Mouse (Mus musculus) heart, embryonic 12.5 days (tissue): ENCODE results near the gene Gm10073. TPM values are rescaled to one million over a fixed set of nuclear protein-coding genes. Genes with fewer than 3 reads are reported as not detected.

Source experiments
- ATAC-seq: fragments of 200-750 bp; cut with Nextera tagmentation; 2 replicates; pipeline ENCODE4 v1.8.0; 2017; ENCODE audit warnings: moderate TSS enrichment, moderate library complexity; ENCODE audit not compliant: insufficient number of reproducible peaks, low FRiP score
- H3K27ac ChIP-seq: fragments of 300-500 bp; sonication (generic); 2 replicates; pipeline ENCODE4 v1.5.1; 2016; ENCODE audit warnings: mild to moderate bottlenecking, moderate library complexity; ENCODE audit not compliant: poor library complexity, severe bottlenecking
- H3K27me3 ChIP-seq: fragments of 300-500 bp; sonication (generic); replicated peaks from 2 replicates; pipeline ENCODE4 v1.6.1; 2016; ENCODE audit warnings: mild to moderate bottlenecking, moderate library complexity
- H3K36me3 ChIP-seq: fragments of 300-500 bp; sonication (generic); 2 replicates; pipeline ENCODE4 v1.6.1; 2016; ENCODE audit warnings: mild to moderate bottlenecking, moderate library complexity
- H3K4me1 ChIP-seq: fragments of 300-500 bp; sonication (generic); replicated peaks from 2 replicates; pipeline ENCODE4 v1.6.1; 2016; ENCODE audit warnings: mild to moderate bottlenecking
- H3K4me2 ChIP-seq: fragments of 300-500 bp; sonication (generic); 2 replicates; pipeline ENCODE4 v1.6.1; 2016; ENCODE audit warnings: mild to moderate bottlenecking, moderate library complexity
- H3K4me3 ChIP-seq: fragments of 300-500 bp; sonication (generic); 2 replicates; pipeline ENCODE4 v1.5.1; 2016; ENCODE audit warnings: mild to moderate bottlenecking
- H3K9ac ChIP-seq: fragments of 300-500 bp; sonication (generic); 2 replicates; pipeline ENCODE4 v1.6.1; 2016; ENCODE audit warnings: mild to moderate bottlenecking, moderate library complexity
- H3K9me3 ChIP-seq: fragments of 300-500 bp; sonication (generic); replicated peaks from 2 replicates; pipeline ENCODE4 v1.6.1; 2016; ENCODE audit warnings: mild to moderate bottlenecking, moderate library complexity
- WGBS: fragments of 180-500 bp; shearing (Covaris S2); methylation state at CpG from one replicate; pipeline ENCODE4 v1.1.7; 2016; 5-methylcytosine and 5-hydroxymethylcytosine counted together
- polyA plus RNA-seq: library from polyadenylated mRNA; unstranded; fragments of >200 nt; fragmentation: Nextera tagmentation; extraction: Ambion mirVana; gene quantifications from 2 replicates; pipeline ENCODE4 v1.2.1, GENCODE M21; 2016

Gene Gm10073
- polyA plus RNA-seq, 1 experiment from 2014 or later, result 4.1 TPM

- H3K27me3 ChIP-seq, result no peaks in the 10 kb centered on the region
- WGBS, result 72% methylated on average over 9 of the region's 9 CpGs
- 0 out of 2 replicates have a peak, but pooled peaks cover 7% of the 10 kb centered on the region for H3K9me3 ChIP-seq
- peaks cover 54% of the 10 kb centered on the region for H3K4me1 ChIP-seq
- H3K4me2 ChIP-seq, result no peak overlapping the region
- ATAC-seq, result no peak
- no peak overlapping the region for H3K4me3 ChIP-seq
- H3K27ac ChIP-seq, result no peak overlapping the region
- peaks cover 16% of the 10 kb centered on the region for H3K36me3 ChIP-seq
- no peak overlapping the region for H3K9ac ChIP-seq
Measured at GRCm38 (mm10) chr8:106528596-106529249, 44.5 kb downstream of the Gm10073 start.

GRCm38 (mm10) chr8:106527241-106528036 is 45.8 kb downstream of the Gm10073 start:
- Histone ChIP-seq H3K27ac (peak overlapping the region; percentile 86), H3K4me2 (no peak overlapping the region), H3K4me3 (no peak overlapping the region), H3K9me3 (0 out of 2 replicates have a peak, but pooled peaks cover 7% of the 10 kb centered on the region), H3K36me3 (peaks cover 22% of the 10 kb centered on the region), H3K9ac (0 out of 2 replicates have a peak overlapping the region, but pooled peaks have one; percentile 3), H3K27me3 (no peaks in the 10 kb centered on the region), H3K4me1 (peaks cover 45% of the 10 kb centered on the region)
- peak; percentile 41; the same call in 1 of the 2 replicates for ATAC-seq
- 69% methylated on average over 9 of the region's 9 CpGs for WGBS

- H3K4me2 ChIP-seq, result no peak overlapping the region
- 42% methylated on average over 6 of the region's 6 CpGs for WGBS
- no peaks in the 10 kb centered on the region for H3K27me3 ChIP-seq
- 0 out of 2 replicates have a peak overlapping the region, but pooled peaks have one; percentile 3 for H3K9ac ChIP-seq
- peaks cover 51% of the 10 kb centered on the region for H3K4me1 ChIP-seq
- no peak for ATAC-seq
- H3K36me3 ChIP-seq, result peaks cover 22% of the 10 kb centered on the region
- peak overlapping the region; percentile 86 for H3K27ac ChIP-seq
- H3K4me3 ChIP-seq, result no peak overlapping the region
- 0 out of 2 replicates have a peak, but pooled peaks cover 7% of the 10 kb centered on the region for H3K9me3 ChIP-seq
Measured at GRCm38 (mm10) chr8:106526725-106527124, 46.5 kb downstream of the Gm10073 start.

Other genes starting within 250 kb of the Gm10073 start
- gene Smpd3, start 235.5 kb downstream of the Gm10073 start, polyA plus RNA-seq, result 2.5 and 2.8 TPM in 2 replicates
- gene Zfp90, start 158.1 kb downstream of the Gm10073 start, polyA plus RNA-seq, result 13.8 and 14.1 TPM in 2 replicates
- not detected in 2 replicates for gene 6030452D12Rik, start 72.9 kb downstream of the Gm10073 start, polyA plus RNA-seq
- 39.9 and 41.0 TPM in 2 replicates for gene Cdh3, start 62.6 kb downstream of the Gm10073 start, polyA plus RNA-seq
- gene Cdh1, start 29.9 kb upstream of the Gm10073 start, polyA plus RNA-seq, result 0.87 and 1.4 TPM in 2 replicates
- gene Tango6, start 109.6 kb upstream of the Gm10073 start, polyA plus RNA-seq, result 8.9 and 9.1 TPM in 2 replicates